Mouse (Mus musculus): ENCODE results near the gene Glce.

DNA sequence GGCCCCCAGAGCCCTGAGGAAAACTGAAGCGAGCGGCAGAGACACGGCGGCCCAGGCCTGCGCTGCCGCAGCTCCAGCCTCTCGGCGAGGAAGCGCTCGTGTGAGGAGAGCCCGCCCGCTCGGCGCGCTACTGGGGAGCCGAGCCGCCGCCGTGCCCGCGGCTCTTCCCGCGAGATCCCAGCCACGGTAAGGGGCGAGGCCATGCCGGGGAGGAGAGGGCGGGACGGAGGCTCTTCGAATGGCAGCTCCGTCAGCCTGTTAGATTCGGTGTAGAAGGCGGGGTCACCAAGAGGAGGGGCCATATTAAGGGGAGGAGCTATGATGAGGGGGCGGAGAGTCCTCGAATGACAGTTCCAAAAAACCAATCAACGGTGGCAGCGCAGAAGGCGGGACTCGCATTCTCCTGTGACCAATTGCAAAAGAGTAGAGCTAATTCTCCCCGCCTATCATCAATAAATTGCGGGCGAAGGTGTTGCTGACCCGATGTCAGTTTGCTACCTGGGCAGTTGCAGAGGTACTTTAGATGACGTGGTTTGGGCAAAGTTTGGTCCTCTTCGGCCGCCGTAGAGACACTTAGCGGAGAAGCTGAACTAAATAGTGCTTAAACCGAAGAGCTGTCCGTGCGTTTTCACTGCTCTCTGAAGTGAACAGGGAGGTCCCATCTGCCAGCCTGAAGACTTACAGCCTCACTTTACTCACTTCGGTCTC, at the start of gene Glce:
- TF ChIP-seq POLR2A (IDR thresholded peaks at IDR 0.05; ENCODE audit: insufficient read depth, low read depth, low read length) = peak; percentile 98
- TF ChIP-seq CTCF (IDR thresholded peaks at IDR 0.05; ENCODE audit: insufficient read depth, low read depth, low read length) = no peak
